Mouse (Mus musculus) midbrain, embryonic 12.5 days (tissue): ENCODE measurements around the gene Klf13. TPM values are rescaled to one million over a fixed set of nuclear protein-coding genes. Genes with fewer than 3 reads are reported as not detected.

Source experiments
- ATAC-seq: fragments of 200-750 bp; cut with Nextera tagmentation; 2 replicates; pipeline ENCODE4 v1.8.0; 2017; ENCODE audit warnings: low read depth, moderate TSS enrichment, moderate library complexity; ENCODE audit not compliant: low FRiP score
- H3K27ac ChIP-seq: fragments of 300-500 bp; sonication (generic); replicated peaks from 2 replicates; pipeline ENCODE4 v1.5.1; 2016; ENCODE audit warnings: mild to moderate bottlenecking
- H3K27me3 ChIP-seq: fragments of 300-500 bp; sonication (generic); 2 replicates; pipeline ENCODE4 v1.6.1; 2016; ENCODE audit warnings: mild to moderate bottlenecking
- H3K36me3 ChIP-seq: fragments of 300-500 bp; sonication (generic); 2 replicates; pipeline ENCODE4 v1.6.1; 2016
- H3K4me1 ChIP-seq: fragments of 300-500 bp; sonication (generic); 2 replicates; pipeline ENCODE4 v1.6.1; 2016
- H3K4me2 ChIP-seq: fragments of 300-500 bp; sonication (generic); replicated peaks from 2 replicates; pipeline ENCODE4 v1.6.1; 2016; ENCODE audit warnings: mild to moderate bottlenecking, moderate library complexity
- H3K4me3 ChIP-seq: fragments of 300-500 bp; sonication (generic); 2 replicates; pipeline ENCODE4 v1.5.1; 2016; ENCODE audit warnings: mild to moderate bottlenecking
- H3K9ac ChIP-seq: fragments of 300-500 bp; sonication (generic); replicated peaks from 2 replicates; pipeline ENCODE4 v1.6.1; 2016; ENCODE audit warnings: mild to moderate bottlenecking, moderate library complexity
- H3K9me3 ChIP-seq: fragments of 300-500 bp; sonication (generic); 2 replicates; pipeline ENCODE4 v1.6.1; 2016; ENCODE audit warnings: mild to moderate bottlenecking
- WGBS: fragments of 180-500 bp; shearing (Covaris S2); methylation state at CpG from one replicate; pipeline ENCODE4 v1.1.7; 2016; 5-methylcytosine and 5-hydroxymethylcytosine counted together
- polyA plus RNA-seq: library from polyadenylated mRNA; unstranded; fragments of >200 nt; fragmentation: Nextera tagmentation; extraction: Ambion mirVana; gene quantifications from 2 replicates; pipeline ENCODE4 v1.2.1, GENCODE M21; 2016

Gene Klf13
- polyA plus RNA-seq, 1 experiment from 2014 or later: 30.7 TPM

- ATAC-seq: no peak
- H3K4me3 ChIP-seq: no peak overlapping the region
- H3K27me3 ChIP-seq: no peaks in the 10 kb centered on the region
- no peaks in the 10 kb centered on the region for H3K9me3 ChIP-seq
- no peaks in the 10 kb centered on the region for H3K36me3 ChIP-seq
- H3K4me2 ChIP-seq: no peak overlapping the region
- no peak overlapping the region for H3K27ac ChIP-seq
- peaks cover 47% of the 10 kb centered on the region for H3K4me1 ChIP-seq
- 88% methylated on average over 6 of the region's 6 CpGs for WGBS
- no peak overlapping the region for H3K9ac ChIP-seq
Observed at GRCm38 (mm10) chr7:63898201-63898600, 40.5 kb downstream of the Klf13 start.

GRCm38 (mm10) chr7:63897655-63898054 is 41.1 kb downstream of the Klf13 start:
- no peak overlapping the region for H3K27ac ChIP-seq
- H3K9me3 ChIP-seq: no peaks in the 10 kb centered on the region
- no peaks in the 10 kb centered on the region for H3K27me3 ChIP-seq
- H3K4me2 ChIP-seq: peak overlapping the region; percentile 56; the same call in 1 of the 2 replicates
- no peak overlapping the region for H3K4me3 ChIP-seq
- no peaks in the 10 kb centered on the region for H3K36me3 ChIP-seq
- peaks cover 46% of the 10 kb centered on the region for H3K4me1 ChIP-seq
- no peak overlapping the region; the same call in 1 of the 2 replicates for H3K9ac ChIP-seq
- WGBS: 36% methylated on average over 3 of the region's 3 CpGs
- no peak for ATAC-seq

GRCm38 (mm10) chr7:63896968-63897468 is 41.7 kb downstream of the Klf13 start:
- peak overlapping the region; percentile 56 for H3K4me2 ChIP-seq
- no peaks in the 10 kb centered on the region for H3K27me3 ChIP-seq
- 2% methylated on average over 22 of the region's 22 CpGs for WGBS
- ATAC-seq: peak; percentile 87
- H3K27ac ChIP-seq: no peak overlapping the region
- peaks cover 44% of the 10 kb centered on the region for H3K4me1 ChIP-seq
- H3K9me3 ChIP-seq: no peaks in the 10 kb centered on the region
- H3K36me3 ChIP-seq: no peaks in the 10 kb centered on the region
- H3K9ac ChIP-seq: peak overlapping the region; percentile 49
- peak overlapping the region; percentile 18 for H3K4me3 ChIP-seq

GRCm38 (mm10) chr7:63896276-63896967 is 42.3 kb downstream of the Klf13 start:
- peaks cover 2% of the 10 kb centered on the region for H3K36me3 ChIP-seq
- H3K9me3 ChIP-seq: no peaks in the 10 kb centered on the region
- no peak overlapping the region for H3K27ac ChIP-seq
- ATAC-seq: peak; percentile 17; the same call in 1 of the 2 replicates
- H3K4me1 ChIP-seq: peaks cover 39% of the 10 kb centered on the region
- peak overlapping the region; percentile 56 for H3K4me2 ChIP-seq
- WGBS: 21% methylated on average over 17 of the region's 17 CpGs
- H3K9ac ChIP-seq: peak overlapping the region; percentile 49; the same call in 1 of the 2 replicates
- H3K27me3 ChIP-seq: no peaks in the 10 kb centered on the region
- H3K4me3 ChIP-seq: peak overlapping the region; percentile 18

- peaks cover 14% of the 10 kb centered on the region for H3K36me3 ChIP-seq
- no peak overlapping the region for H3K4me2 ChIP-seq
- no peak overlapping the region for H3K9ac ChIP-seq
- no peak for ATAC-seq
- no peak overlapping the region for H3K27ac ChIP-seq
- no peak overlapping the region for H3K4me3 ChIP-seq
- H3K4me1 ChIP-seq: peaks cover 32% of the 10 kb centered on the region
- H3K9me3 ChIP-seq: no peaks in the 10 kb centered on the region
- 93% methylated on average over 3 of the region's 3 CpGs for WGBS
- H3K27me3 ChIP-seq: no peaks in the 10 kb centered on the region
Observed at GRCm38 (mm10) chr7:63895223-63895622, 43.5 kb downstream of the Klf13 start.

- ATAC-seq: no peak
- H3K4me3 ChIP-seq: no peak overlapping the region
- WGBS: 84% methylated on average over 4 of the region's 4 CpGs
- no peaks in the 10 kb centered on the region for H3K9me3 ChIP-seq
- H3K36me3 ChIP-seq: peaks cover 19% of the 10 kb centered on the region
- H3K9ac ChIP-seq: no peak overlapping the region
- peaks cover 32% of the 10 kb centered on the region for H3K4me1 ChIP-seq
- no peak overlapping the region for H3K27ac ChIP-seq
- no peaks in the 10 kb centered on the region for H3K27me3 ChIP-seq
- H3K4me2 ChIP-seq: no peak overlapping the region
Observed at GRCm38 (mm10) chr7:63894662-63895061, 44.1 kb downstream of the Klf13 start.

GRCm38 (mm10) chr7:63893729-63894128 is 45.0 kb downstream of the Klf13 start:
- WGBS: 59% methylated on average over 4 of the region's 4 CpGs

GRCm38 (mm10) chr7:63893201-63893600 is 45.5 kb downstream of the Klf13 start:
- Histone ChIP-seq H3K4me2 (no peak overlapping the region), H3K9ac (no peak overlapping the region), H3K27me3 (no peaks in the 10 kb centered on the region), H3K9me3 (no peaks in the 10 kb centered on the region), H3K4me1 (peaks cover 36% of the 10 kb centered on the region), H3K27ac (0 out of 2 replicates have a peak overlapping the region, but pooled peaks have one; percentile 22), H3K4me3 (no peak overlapping the region), H3K36me3 (peaks cover 26% of the 10 kb centered on the region)
- WGBS: 85% methylated on average over 5 of the region's 5 CpGs
- ATAC-seq: no peak

More at GRCm38 (mm10) chr7:63893729-63894128, 45.0 kb downstream of the Klf13 start:
- H3K4me2 ChIP-seq: no peak overlapping the region
- H3K9me3 ChIP-seq: no peaks in the 10 kb centered on the region
- peaks cover 36% of the 10 kb centered on the region for H3K4me1 ChIP-seq
- peak overlapping the region; percentile 22; the same call in 1 of the 2 replicates for H3K27ac ChIP-seq
- no peak for ATAC-seq
- no peak overlapping the region for H3K4me3 ChIP-seq
- H3K36me3 ChIP-seq: peaks cover 26% of the 10 kb centered on the region
- H3K9ac ChIP-seq: no peak overlapping the region
- no peaks in the 10 kb centered on the region for H3K27me3 ChIP-seq

- Histone ChIP-seq H3K4me2 (no peak overlapping the region), H3K4me3 (no peak overlapping the region), H3K27me3 (no peaks in the 10 kb centered on the region), H3K27ac (no peak overlapping the region), H3K36me3 (peaks cover 32% of the 10 kb centered on the region), H3K4me1 (peaks cover 20% of the 10 kb centered on the region), H3K9ac (no peak overlapping the region), H3K9me3 (no peaks in the 10 kb centered on the region)
- ATAC-seq: no peak
- WGBS: 81% methylated on average over 43 of the region's 43 CpGs
Observed at GRCm38 (mm10) chr7:63891488-63892075, 47.1 kb downstream of the Klf13 start.

GRCm38 (mm10) chr7:63889116-63889975 is 49.4 kb downstream of the Klf13 start:
- ATAC-seq: no peak
- 69% methylated on average over 9 of the region's 9 CpGs for WGBS
- H3K9ac ChIP-seq: no peak overlapping the region
- H3K4me1 ChIP-seq: peaks cover 15% of the 10 kb centered on the region; the same call in 1 of the 2 replicates
- H3K27ac ChIP-seq: no peak overlapping the region
- no peak overlapping the region for H3K4me3 ChIP-seq
- H3K9me3 ChIP-seq: no peaks in the 10 kb centered on the region
- peaks cover 32% of the 10 kb centered on the region for H3K36me3 ChIP-seq
- H3K4me2 ChIP-seq: no peak overlapping the region
- no peaks in the 10 kb centered on the region for H3K27me3 ChIP-seq

- H3K4me2 ChIP-seq: no peak overlapping the region
- no peak overlapping the region for H3K9ac ChIP-seq
- WGBS: 77% methylated on average over 6 of the region's 6 CpGs
- no peaks in the 10 kb centered on the region for H3K27me3 ChIP-seq
- H3K36me3 ChIP-seq: peaks cover 32% of the 10 kb centered on the region
- ATAC-seq: no peak
- peaks cover 12% of the 10 kb centered on the region; the same call in 1 of the 2 replicates for H3K4me1 ChIP-seq
- H3K27ac ChIP-seq: no peak overlapping the region
- no peaks in the 10 kb centered on the region for H3K9me3 ChIP-seq
- H3K4me3 ChIP-seq: no peak overlapping the region
Observed at GRCm38 (mm10) chr7:63888674-63889073, 50.0 kb downstream of the Klf13 start.
